Mouse (Mus musculus): ENCODE results near the gene Rbm28. TPM values are rescaled to one million over a fixed set of nuclear protein-coding genes. Genes with fewer than 3 reads are reported as not detected.

Rbm28 gene
- total and polyA plus RNA-seq, 2 experiments = 3.3 to 8.0 TPM

- Histone ChIP-seq H3K4me3 (ENCODE audit: insufficient read depth, low read depth, low read length) (no peak overlapping the region), H3K9ac (ENCODE audit: low read depth, low read length) (no peak overlapping the region), H3K27ac (replicated peaks; ENCODE audit: insufficient read depth, low read depth, low read length) (no peak overlapping the region), H3K36me3 (ENCODE audit: control insufficient read depth, insufficient read depth, low read length) (no peaks in the 10 kb centered on the region), H3K27me3 (ENCODE audit: control insufficient read depth, insufficient read depth, low read length) (no peaks in the 10 kb centered on the region), H3K79me2 (ENCODE audit: control insufficient read depth, insufficient read depth, low read length) (no peaks in the 10 kb centered on the region), H3K4me1 (ENCODE audit: control insufficient read depth, insufficient read depth, low read length) (no peaks in the 10 kb centered on the region)
- DNase-seq (ENCODE audit: extremely low read depth, low read depth, low spot score) = no peak
- WGBS = 83% methylated on average over 6 of the region's 6 CpGs
- TF ChIP-seq POLR2A (IDR thresholded peaks at IDR 0.05; ENCODE audit: extremely low read depth, insufficient read depth, low read length) = no peak
These were observed 39.2 kb upstream of the Rbm28 start for GRCm38 (mm10) chr6:29203861-29204585.

DNA sequence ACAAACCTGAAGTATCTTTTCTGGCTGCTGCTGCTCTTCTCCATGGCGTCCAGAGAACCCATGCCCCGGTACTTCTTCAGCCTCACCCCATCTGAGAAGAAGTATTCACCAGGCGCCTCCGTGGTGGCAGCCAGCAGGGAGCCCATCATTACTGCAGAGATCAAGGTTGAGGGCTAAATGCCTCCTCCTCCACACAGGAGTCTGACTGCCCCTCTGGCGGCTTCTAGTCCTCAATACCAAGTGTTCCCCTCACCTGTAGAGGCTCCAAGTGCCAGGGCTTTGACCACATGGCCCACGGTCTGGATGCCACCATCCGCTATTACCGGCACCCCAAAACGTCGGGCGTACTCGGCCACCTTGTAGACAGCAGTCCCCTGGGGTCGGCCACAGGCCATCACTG lies 38.3 kb upstream of the Rbm28 start:
- no peak for DNase-seq (ENCODE audit: extremely low read depth, low read depth, low spot score)
- Histone ChIP-seq H3K9ac (ENCODE audit: low read depth, low read length) (no peak overlapping the region), H3K79me2 (ENCODE audit: control insufficient read depth, insufficient read depth, low read length) (no peaks in the 10 kb centered on the region), H3K27ac (replicated peaks; ENCODE audit: insufficient read depth, low read depth, low read length) (no peak overlapping the region), H3K27me3 (ENCODE audit: control insufficient read depth, insufficient read depth, low read length) (no peaks in the 10 kb centered on the region), H3K36me3 (ENCODE audit: control insufficient read depth, insufficient read depth, low read length) (no peaks in the 10 kb centered on the region), H3K4me1 (ENCODE audit: control insufficient read depth, insufficient read depth, low read length) (no peaks in the 10 kb centered on the region), H3K4me3 (ENCODE audit: insufficient read depth, low read depth, low read length) (no peak overlapping the region)
- 92% methylated on average over 13 of the region's 13 CpGs for WGBS
- no peak for TF ChIP-seq CTCF (IDR thresholded peaks at IDR 0.05; ENCODE audit: low read depth, low read length)
- TF ChIP-seq POLR2A (IDR thresholded peaks at IDR 0.05; ENCODE audit: extremely low read depth, insufficient read depth, low read length) = no peak

DNA sequence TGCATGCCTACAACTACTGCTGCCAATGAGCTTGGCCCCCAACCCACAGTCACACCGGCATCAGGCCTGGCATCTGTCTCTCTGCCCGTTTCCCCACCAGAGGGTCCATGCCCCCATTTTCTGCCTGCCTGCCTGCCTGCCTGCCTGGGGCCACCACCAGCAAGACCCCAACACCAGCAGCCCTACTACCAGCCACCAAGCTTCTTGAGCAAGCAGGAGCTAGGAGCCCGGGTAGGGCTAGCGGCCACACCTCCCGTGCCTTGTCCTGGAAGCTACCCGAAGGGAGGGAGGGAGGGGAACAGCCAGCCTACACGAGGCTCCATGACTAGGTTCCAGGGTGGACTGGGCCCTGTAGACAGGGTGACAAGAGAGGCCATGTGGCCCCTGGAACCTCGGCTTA lies 37.2 kb upstream of the Rbm28 start:
- H3K36me3 ChIP-seq (ENCODE audit: control insufficient read depth, insufficient read depth, low read length) = no peaks in the 10 kb centered on the region
- H3K27ac ChIP-seq (replicated peaks; ENCODE audit: insufficient read depth, low read depth, low read length) = no peak overlapping the region
- H3K27me3 ChIP-seq (ENCODE audit: control insufficient read depth, insufficient read depth, low read length) = no peaks in the 10 kb centered on the region
- no peak for TF ChIP-seq POLR2A (IDR thresholded peaks at IDR 0.05; ENCODE audit: extremely low read depth, insufficient read depth, low read length)
- no peak for TF ChIP-seq CTCF (IDR thresholded peaks at IDR 0.05; ENCODE audit: low read depth, low read length)
- no peak overlapping the region for H3K9ac ChIP-seq (ENCODE audit: low read depth, low read length)
- DNase-seq (ENCODE audit: extremely low read depth, low read depth, low spot score) = no peak
- no peaks in the 10 kb centered on the region for H3K4me1 ChIP-seq (ENCODE audit: control insufficient read depth, insufficient read depth, low read length)
- 87% methylated on average over 8 of the region's 8 CpGs for WGBS
- no peaks in the 10 kb centered on the region for H3K79me2 ChIP-seq (ENCODE audit: control insufficient read depth, insufficient read depth, low read length)
- H3K4me3 ChIP-seq (ENCODE audit: insufficient read depth, low read depth, low read length) = no peak overlapping the region

DNA sequence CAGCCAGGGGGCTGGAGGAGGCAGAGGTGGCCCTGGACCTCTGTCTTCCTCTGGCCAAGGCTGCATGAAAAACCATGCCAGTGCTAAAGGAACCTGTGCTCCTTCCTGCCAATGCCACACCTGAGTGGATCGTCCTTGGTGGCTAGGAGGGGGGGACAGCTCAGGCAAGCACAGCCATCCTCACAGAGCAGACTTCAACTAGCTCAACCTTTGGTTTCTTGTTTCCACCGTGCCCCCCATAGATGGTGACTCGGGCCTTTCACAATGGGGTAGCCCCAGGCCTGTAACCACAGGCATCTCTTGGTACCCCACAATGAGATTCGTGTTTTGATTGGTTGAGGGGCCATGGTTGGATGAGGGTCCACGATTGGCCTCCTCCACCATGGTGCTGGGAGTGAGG lies 36.5 kb upstream of the Rbm28 start:
- Histone ChIP-seq H3K79me2 (ENCODE audit: control insufficient read depth, insufficient read depth, low read length) (no peaks in the 10 kb centered on the region), H3K4me1 (ENCODE audit: control insufficient read depth, insufficient read depth, low read length) (no peaks in the 10 kb centered on the region), H3K36me3 (ENCODE audit: control insufficient read depth, insufficient read depth, low read length) (no peaks in the 10 kb centered on the region), H3K27ac (replicated peaks; ENCODE audit: insufficient read depth, low read depth, low read length) (no peak overlapping the region), H3K9ac (ENCODE audit: low read depth, low read length) (no peak overlapping the region), H3K4me3 (ENCODE audit: insufficient read depth, low read depth, low read length) (no peak overlapping the region), H3K27me3 (ENCODE audit: control insufficient read depth, insufficient read depth, low read length) (no peaks in the 10 kb centered on the region)
- TF ChIP-seq CTCF (IDR thresholded peaks at IDR 0.05; ENCODE audit: low read depth, low read length) = no peak
- no peak for TF ChIP-seq POLR2A (IDR thresholded peaks at IDR 0.05; ENCODE audit: extremely low read depth, insufficient read depth, low read length)
- 95% methylated on average over 5 of the region's 5 CpGs for WGBS
- no peak for DNase-seq (ENCODE audit: extremely low read depth, low read depth, low spot score)

- 79% methylated on average over 3 of the region's 3 CpGs for WGBS
- no peaks in the 10 kb centered on the region for H3K27me3 ChIP-seq (ENCODE audit: control insufficient read depth, insufficient read depth, low read length)
- no peak overlapping the region for H3K9ac ChIP-seq (ENCODE audit: low read depth, low read length)
- H3K27ac ChIP-seq (replicated peaks; ENCODE audit: insufficient read depth, low read depth, low read length) = no peak overlapping the region
- H3K79me2 ChIP-seq (ENCODE audit: control insufficient read depth, insufficient read depth, low read length) = no peaks in the 10 kb centered on the region
- no peak overlapping the region for H3K4me3 ChIP-seq (ENCODE audit: insufficient read depth, low read depth, low read length)
- H3K36me3 ChIP-seq (ENCODE audit: control insufficient read depth, insufficient read depth, low read length) = no peaks in the 10 kb centered on the region
- no peak for TF ChIP-seq CTCF (IDR thresholded peaks at IDR 0.05; ENCODE audit: low read depth, low read length)
- TF ChIP-seq POLR2A (IDR thresholded peaks at IDR 0.05; ENCODE audit: extremely low read depth, insufficient read depth, low read length) = no peak
- DNase-seq (ENCODE audit: extremely low read depth, low read depth, low spot score) = no peak
- no peaks in the 10 kb centered on the region for H3K4me1 ChIP-seq (ENCODE audit: control insufficient read depth, insufficient read depth, low read length)
These were observed 35.7 kb upstream of the Rbm28 start for GRCm38 (mm10) chr6:29200496-29200895.

GRCm38 (mm10) chr6:29199223-29199855 lies 34.5 kb upstream of the Rbm28 start:
- no peak overlapping the region for H3K9ac ChIP-seq (ENCODE audit: low read depth, low read length)
- no peaks in the 10 kb centered on the region for H3K36me3 ChIP-seq (ENCODE audit: control insufficient read depth, insufficient read depth, low read length)
- H3K27me3 ChIP-seq (ENCODE audit: control insufficient read depth, insufficient read depth, low read length) = no peaks in the 10 kb centered on the region
- WGBS = 33% methylated on average over 8 of the region's 8 CpGs
- no peaks in the 10 kb centered on the region for H3K4me1 ChIP-seq (ENCODE audit: control insufficient read depth, insufficient read depth, low read length)
- no peak for DNase-seq (ENCODE audit: extremely low read depth, low read depth, low spot score)
- H3K79me2 ChIP-seq (ENCODE audit: control insufficient read depth, insufficient read depth, low read length) = no peaks in the 10 kb centered on the region
- H3K27ac ChIP-seq (replicated peaks; ENCODE audit: insufficient read depth, low read depth, low read length) = no peak overlapping the region
- H3K4me3 ChIP-seq (ENCODE audit: insufficient read depth, low read depth, low read length) = no peak overlapping the region
- TF ChIP-seq POLR2A (IDR thresholded peaks at IDR 0.05; ENCODE audit: extremely low read depth, insufficient read depth, low read length) = no peak
- no peak for TF ChIP-seq CTCF (IDR thresholded peaks at IDR 0.05; ENCODE audit: low read depth, low read length)
